Mouse (Mus musculus) liver, embryonic 16.5 days (tissue): ENCODE results near the gene Spata2l. TPM values are rescaled to one million over a fixed set of nuclear protein-coding genes. Genes with fewer than 3 reads are reported as not detected.

Source experiments
- ATAC-seq: fragments of 200-750 bp; cut with Nextera tagmentation; 2 replicates; pipeline ENCODE4 v1.8.0; 2017; ENCODE audit warnings: low read depth, mild to moderate bottlenecking, moderate number of reproducible peaks, moderate library complexity
- H3K27ac ChIP-seq: fragments of 300-500 bp; sonication (generic); 2 replicates; pipeline ENCODE4 v1.5.1; 2014; ENCODE audit warnings: mild to moderate bottlenecking, low read length
- H3K27me3 ChIP-seq: fragments of 300-500 bp; sonication (generic); 2 replicates; pipeline ENCODE4 v1.6.1; 2014; ENCODE audit warnings: low read depth, low read length, mixed read lengths; ENCODE audit not compliant: control insufficient read depth, insufficient read depth
- H3K36me3 ChIP-seq: fragments of 300-500 bp; sonication (generic); 2 replicates; pipeline ENCODE4 v1.6.1; 2014; ENCODE audit warnings: mild to moderate bottlenecking; ENCODE audit not compliant: control insufficient read depth, insufficient read depth
- H3K4me1 ChIP-seq: fragments of 300-500 bp; sonication (generic); 2 replicates; pipeline ENCODE4 v1.6.1; 2014; ENCODE audit warnings: low read depth, low read length, mixed read lengths; ENCODE audit not compliant: control insufficient read depth
- H3K4me2 ChIP-seq: fragments of 300-500 bp; sonication (generic); 2 replicates; pipeline ENCODE4 v1.6.1; 2014; ENCODE audit warnings: low read depth, low read length, mixed read lengths
- H3K4me3 ChIP-seq: fragments of 300-500 bp; sonication (generic); 2 replicates; pipeline ENCODE4 v1.5.1; 2014; ENCODE audit warnings: low read depth, mild to moderate bottlenecking, low read length
- H3K9ac ChIP-seq: fragments of 300-500 bp; sonication (generic); 2 replicates; pipeline ENCODE4 v1.6.1; 2014; ENCODE audit warnings: low read depth, low read length
- H3K9me3 ChIP-seq: fragments of 300-500 bp; sonication (generic); replicated peaks from 2 replicates; pipeline ENCODE4 v1.6.1; 2016; ENCODE audit warnings: low read length; ENCODE audit not compliant: control insufficient read depth
- WGBS: fragments of 180-500 bp; shearing (Covaris S2); extraction: QIAGEN DNeasy Blood & Tissue Kit; methylation state at CpG from one replicate; pipeline ENCODE4 v1.1.7; 2014; ENCODE audit not compliant: insufficient replicate concordance; 5-methylcytosine and 5-hydroxymethylcytosine counted together
- polyA plus RNA-seq: library from polyadenylated mRNA; unstranded; fragments of >200 nt; fragmentation: Nextera tagmentation; extraction: Ambion mirVana; gene quantifications from 2 replicates; pipeline ENCODE4 v1.2.1, GENCODE M21; 2015

Gene Spata2l
- polyA plus RNA-seq, 1 experiment from 2014 or later, result 3.3 TPM

- Histone ChIP-seq H3K4me2 (no peak overlapping the region), H3K27ac (no peak overlapping the region), H3K4me3 (no peak overlapping the region), H3K9me3 (no peaks in the 10 kb centered on the region), H3K27me3 (no peaks in the 10 kb centered on the region), H3K9ac (no peak overlapping the region), H3K4me1 (peaks cover 13% of the 10 kb centered on the region), H3K36me3 (no peaks in the 10 kb centered on the region)
- 80% methylated on average over 9 of the region's 9 CpGs for WGBS
- no peak for ATAC-seq
Measured at GRCm38 (mm10) chr8:123193771-123194170, 42.3 kb downstream of the Spata2l start.

GRCm38 (mm10) chr8:123191908-123192307, 44.1 kb downstream of the Spata2l start:
- Histone ChIP-seq H3K9ac (no peak overlapping the region), H3K4me2 (no peak overlapping the region), H3K4me1 (peaks cover 10% of the 10 kb centered on the region), H3K9me3 (no peaks in the 10 kb centered on the region), H3K27me3 (no peaks in the 10 kb centered on the region), H3K4me3 (no peak overlapping the region), H3K27ac (no peak overlapping the region), H3K36me3 (no peaks in the 10 kb centered on the region)
- WGBS, result 49% methylated on average over 8 of the region's 8 CpGs
- no peak for ATAC-seq

GRCm38 (mm10) chr8:123190678-123191077, 45.4 kb downstream of the Spata2l start:
- H3K4me3 ChIP-seq, result no peak overlapping the region
- H3K9ac ChIP-seq, result no peak overlapping the region
- no peak overlapping the region for H3K27ac ChIP-seq
- H3K36me3 ChIP-seq, result no peaks in the 10 kb centered on the region
- peak; percentile 45; the same call in 1 of the 2 replicates for ATAC-seq
- H3K27me3 ChIP-seq, result no peaks in the 10 kb centered on the region
- peaks cover 10% of the 10 kb centered on the region for H3K4me1 ChIP-seq
- H3K4me2 ChIP-seq, result no peak overlapping the region
- WGBS, result 3% methylated on average over 9 of the region's 9 CpGs
- no peaks in the 10 kb centered on the region for H3K9me3 ChIP-seq

GRCm38 (mm10) chr8:123188841-123189240, 47.2 kb downstream of the Spata2l start:
- no peaks in the 10 kb centered on the region for H3K27me3 ChIP-seq
- H3K27ac ChIP-seq, result no peak overlapping the region
- H3K4me1 ChIP-seq, result peaks cover 10% of the 10 kb centered on the region
- no peak overlapping the region for H3K4me2 ChIP-seq
- no peak overlapping the region for H3K9ac ChIP-seq
- H3K9me3 ChIP-seq, result no peaks in the 10 kb centered on the region
- H3K4me3 ChIP-seq, result no peak overlapping the region
- H3K36me3 ChIP-seq, result no peaks in the 10 kb centered on the region
- no peak for ATAC-seq
- WGBS, result 44% methylated on average over 7 of the region's 7 CpGs

- peaks cover 10% of the 10 kb centered on the region for H3K4me1 ChIP-seq
- H3K9me3 ChIP-seq, result no peaks in the 10 kb centered on the region
- H3K36me3 ChIP-seq, result no peaks in the 10 kb centered on the region
- no peak for ATAC-seq
- no peak overlapping the region for H3K27ac ChIP-seq
- H3K4me3 ChIP-seq, result no peak overlapping the region
- no peaks in the 10 kb centered on the region for H3K27me3 ChIP-seq
- H3K4me2 ChIP-seq, result no peak overlapping the region
- WGBS, result 67% methylated on average over 2 of the region's 2 CpGs
- H3K9ac ChIP-seq, result no peak overlapping the region
Measured at GRCm38 (mm10) chr8:123188006-123188405, 48.0 kb downstream of the Spata2l start.

- Histone ChIP-seq H3K4me3 (no peak within 1 kb of the TSS), H3K36me3 (no peaks in the 10 kb centered on the region), H3K9ac (no peak within 1 kb of the TSS), H3K27me3 (no peaks in the 10 kb centered on the region), H3K9me3 (no peaks in the 10 kb centered on the region), H3K4me1 (peaks cover 10% of the 10 kb centered on the region), H3K4me2 (no peak within 1 kb of the TSS), H3K27ac (no peak within 1 kb of the TSS)
- no peak for ATAC-seq
- WGBS, result 50% methylated on average over 19 of the region's 19 CpGs
Measured at GRCm38 (mm10) chr8:123185566-123186409, 50.2 kb downstream of the Spata2l start, which contains the start of gene Dpep1. TSS of gene Dpep1 (plus strand) at chr8:123186242.

- peak overlapping the region; percentile 43; the same call in 1 of the 2 replicates for H3K27ac ChIP-seq
- WGBS, result 52% methylated on average over 3 of the region's 3 CpGs
- peaks cover 2% of the 10 kb centered on the region; the same call in 1 of the 2 replicates for H3K9me3 ChIP-seq
- peak; percentile 71 for ATAC-seq
- no peak overlapping the region for H3K4me2 ChIP-seq
- no peaks in the 10 kb centered on the region for H3K27me3 ChIP-seq
- H3K36me3 ChIP-seq, result no peaks in the 10 kb centered on the region
- H3K9ac ChIP-seq, result no peak overlapping the region
- no peak overlapping the region for H3K4me3 ChIP-seq
- no peaks in the 10 kb centered on the region for H3K4me1 ChIP-seq
Measured at GRCm38 (mm10) chr8:123181391-123181790, 54.6 kb downstream of the Spata2l start.

Other genes with a start within 250 kb of the Spata2l start
- 7.8 and 8.6 TPM in 2 replicates for gene Ankrd11, start 194.0 kb downstream of the Spata2l start, polyA plus RNA-seq
- gene Spg7, start 173.3 kb downstream of the Spata2l start, polyA plus RNA-seq, result 19.9 and 20.7 TPM in 2 replicates
- 732 and 803 TPM in 2 replicates for gene Rpl13, start 133.9 kb downstream of the Spata2l start, polyA plus RNA-seq
- gene Cpne7, start 118.9 kb downstream of the Spata2l start, polyA plus RNA-seq, result 0.29 and 0.32 TPM in 2 replicates
- gene Sult5a1, start 77.9 kb downstream of the Spata2l start, polyA plus RNA-seq, result 0.74 and 0.89 TPM in 2 replicates
- 0.12 and 0.39 TPM in 2 replicates for gene Dpep1, start 50.0 kb downstream of the Spata2l start, polyA plus RNA-seq
- 55.9 and 59.6 TPM in 2 replicates for gene Chmp1a, start 23.5 kb downstream of the Spata2l start, polyA plus RNA-seq
- gene Spata33, start 23.4 kb downstream of the Spata2l start, polyA plus RNA-seq, result 0.14 and 0.21 TPM in 2 replicates
- gene Cdk10, start 11.4 kb downstream of the Spata2l start, polyA plus RNA-seq, result 8.8 and 8.9 TPM in 2 replicates
- gene Zfp276, start 18.0 kb upstream of the Spata2l start, polyA plus RNA-seq, result 7.5 and 7.8 TPM in 2 replicates
- 4.8 and 5.6 TPM in 2 replicates for gene Vps9d1, start 18.1 kb upstream of the Spata2l start, polyA plus RNA-seq
- 14.4 and 14.8 TPM in 2 replicates for gene Fanca, start 82.3 kb upstream of the Spata2l start, polyA plus RNA-seq
- 2.3 and 2.4 TPM in 2 replicates for gene Spire2, start 96.5 kb upstream of the Spata2l start, polyA plus RNA-seq
- 54.0 and 58.0 TPM in 2 replicates for gene Tcf25, start 137.5 kb upstream of the Spata2l start, polyA plus RNA-seq
- gene Mc1r, start 170.9 kb upstream of the Spata2l start, polyA plus RNA-seq, result not detected in 2 replicates
- 0.35 and 0.64 TPM in 2 replicates for gene Tubb3, start 175.2 kb upstream of the Spata2l start, polyA plus RNA-seq
- 9.9 and 11.3 TPM in 2 replicates for gene Def8, start 187.3 kb upstream of the Spata2l start, polyA plus RNA-seq
- 21.9 and 24.0 TPM in 2 replicates for gene Afg3l1, start 241.7 kb upstream of the Spata2l start, polyA plus RNA-seq